In genomic region chr11:32118844-32119629, GRCm38 (mm10) we compare ENCODE assay signal across 12 mouse cellular contexts.
A peak's percentile ranks its signal among the peaks of the same experiment; 100 is the strongest.
DNase-seq lines count a peak whose midpoint lies in the region; ATAC-seq and TF ChIP-seq lines count a peak whose summit lies in the region.
"Had no signal": no experiment of that assay in that cellular context is flagged by ENCODE, and none has a peak within 500 bp of the region (broad histone marks: within the 10 kb centered on the region; RNA-seq: fewer than 3 reads in every experiment).

No protein-coding gene starts in this region.

- peak; percentile 32; the same call in 1 of the 2 replicates for TF ChIP-seq CTCF in kidney, postnatal 0 days (IDR thresholded peaks at IDR 0.05; ENCODE audit: low read depth)

- ATAC-seq in forebrain, embryonic 11.5 days (replicated peaks; ENCODE audit: low FRiP score), result peak; percentile 57; the same call in 1 of the 2 replicates
- ATAC-seq in kidney, postnatal 0 days (replicated peaks; ENCODE audit: low FRiP score, low read depth), result peak; percentile 59; the same call in 1 of the 2 replicates
- ATAC-seq in neural tube, embryonic 13.5 days (ENCODE audit: low read depth), result peak; percentile 85

- peaks cover 4% of the 10 kb centered on the region; the same call in 1 of the 2 replicates for H3K9me3 ChIP-seq in forebrain, embryonic 11.5 days (ENCODE audit: control insufficient read depth, low read length)
- H3K9me3 ChIP-seq in kidney, postnatal 0 days (replicated peaks; ENCODE audit: low read length), result no peaks in the 10 kb centered on the region; the same call in 1 of the 2 replicates
- H3K9me3 ChIP-seq in neural tube, embryonic 13.5 days, result 0 out of 2 replicates have a peak, but pooled peaks cover 6% of the 10 kb centered on the region
- H3K9me3 ChIP-seq: liver, embryonic 13.5 days had no signal

- H3K27ac ChIP-seq in forebrain, embryonic 11.5 days (ENCODE audit: low read depth, low read length), result no peak overlapping the region
- peak overlapping the region; percentile 33; the same call in 1 of the 2 replicates for H3K27ac ChIP-seq in kidney, postnatal 0 days
- peak overlapping the region; percentile 88 for H3K27ac ChIP-seq in neural tube, embryonic 13.5 days (replicated peaks)
- H3K27ac ChIP-seq: heart, embryonic 13.5 days; liver, embryonic 13.5 days had no signal

- no peaks in the 10 kb centered on the region for H3K36me3 ChIP-seq in forebrain, embryonic 11.5 days (ENCODE audit: control insufficient read depth, insufficient read depth, low read length)
- no peaks in the 10 kb centered on the region for H3K36me3 ChIP-seq in kidney, postnatal 0 days (ENCODE audit: insufficient read depth, low read length)
- no peaks in the 10 kb centered on the region for H3K36me3 ChIP-seq in neural tube, embryonic 13.5 days
- H3K36me3 ChIP-seq: heart, embryonic 13.5 days; liver, embryonic 13.5 days had no signal

- H3K9ac ChIP-seq in forebrain, embryonic 11.5 days (ENCODE audit: low read length), result 0 out of 2 replicates have a peak overlapping the region, but pooled peaks have one; percentile 1
- H3K9ac ChIP-seq in kidney, postnatal 0 days (ENCODE audit: low read depth, low read length), result no peak overlapping the region
- peak overlapping the region; percentile 31; the same call in 1 of the 2 replicates for H3K9ac ChIP-seq in neural tube, embryonic 13.5 days
- H3K9ac ChIP-seq: heart, embryonic 13.5 days; liver, embryonic 13.5 days had no signal

- peaks cover 12% of the 10 kb centered on the region; the same call in 1 of the 2 replicates for H3K4me1 ChIP-seq in forebrain, embryonic 11.5 days (replicated peaks; ENCODE audit: control insufficient read depth, insufficient read depth, low read length)
- 0 out of 2 replicates have a peak, but pooled peaks cover 4% of the 10 kb centered on the region for H3K4me1 ChIP-seq in kidney, postnatal 0 days (replicated peaks; ENCODE audit: insufficient read depth, low read length)
- peaks cover 31% of the 10 kb centered on the region for H3K4me1 ChIP-seq in neural tube, embryonic 13.5 days (replicated peaks)
- H3K4me1 ChIP-seq: liver, embryonic 13.5 days had no signal

- H3K27me3 ChIP-seq in forebrain, embryonic 11.5 days (ENCODE audit: control insufficient read depth, insufficient read depth, low read length), result no peaks in the 10 kb centered on the region
- no peaks in the 10 kb centered on the region for H3K27me3 ChIP-seq in kidney, postnatal 0 days (ENCODE audit: insufficient read depth, low read length)
- H3K27me3 ChIP-seq in neural tube, embryonic 13.5 days, result no peaks in the 10 kb centered on the region
- H3K27me3 ChIP-seq: liver, embryonic 13.5 days had no signal

- WGBS in forebrain, embryonic 11.5 days, result 36% methylated on average over 14 of the region's 14 CpGs
- 20% methylated on average over 14 of the region's 14 CpGs for WGBS in kidney, postnatal 0 days
- WGBS in neural tube, embryonic 13.5 days, result 10% methylated on average over 14 of the region's 14 CpGs

- H3K4me2 ChIP-seq in forebrain, embryonic 11.5 days (ENCODE audit: low read depth, low read length, severe bottlenecking), result no peak overlapping the region
- no peak overlapping the region for H3K4me2 ChIP-seq in kidney, postnatal 0 days (ENCODE audit: low read length)
- H3K4me2 ChIP-seq in neural tube, embryonic 13.5 days, result peak overlapping the region; percentile 13; the same call in 1 of the 2 replicates
- H3K4me2 ChIP-seq: heart, embryonic 13.5 days; liver, embryonic 13.5 days had no signal

- peak; percentile 78 for DNase-seq in heart, adult 11 months
- DNase-seq in heart, adult 18-20 months, result no peak
- DNase-seq in forebrain, embryonic 11.5 days (ENCODE audit: low spot score), result no peak
- DNase-seq in kidney, postnatal 0 days (ENCODE audit: low spot score), result peak; percentile 48
- DNase-seq in adrenal gland, adult 18-20 months (ENCODE audit: low spot score in 2 of 2), result no peak
- no peak for DNase-seq in spleen, postnatal 4 days (ENCODE audit: low spot score in 2 of 2)
- DNase-seq in right cerebral cortex, postnatal 4 days, result no peak
- DNase-seq: cerebellum, adult 9-11 months; liver, embryonic 13.5 days; right cerebral cortex, adult 18-20 months had no signal

- no peak overlapping the region for H3K4me3 ChIP-seq in forebrain, embryonic 11.5 days (ENCODE audit: low read depth, low read length)
- H3K4me3 ChIP-seq in kidney, postnatal 0 days (replicated peaks; ENCODE audit: low read depth, low read length), result no peak overlapping the region
- no peak overlapping the region for H3K4me3 ChIP-seq in neural tube, embryonic 13.5 days
- H3K4me3 ChIP-seq: heart, embryonic 13.5 days; liver, embryonic 13.5 days had no signal

Comparison
In these comparisons a context has a peak if more than half of its experiments do, and no peak if none do; other contexts are left out.
1. DNase-seq: peak in heart, adult 11 months (single experiment) and kidney, postnatal 0 days (single experiment); none in heart, adult 18-20 months (0 of 2), forebrain, embryonic 11.5 days (single experiment), adrenal gland, adult 18-20 months (0 of 2), spleen, postnatal 4 days (0 of 2) and right cerebral cortex, postnatal 4 days (single experiment).
2. Peak in every context shown above with its lines, with median percentiles within 50 percentile points of each other: ATAC-seq.